Comparison of ENCODE assay signal across 26 mouse cellular contexts in the genomic region with DNA sequence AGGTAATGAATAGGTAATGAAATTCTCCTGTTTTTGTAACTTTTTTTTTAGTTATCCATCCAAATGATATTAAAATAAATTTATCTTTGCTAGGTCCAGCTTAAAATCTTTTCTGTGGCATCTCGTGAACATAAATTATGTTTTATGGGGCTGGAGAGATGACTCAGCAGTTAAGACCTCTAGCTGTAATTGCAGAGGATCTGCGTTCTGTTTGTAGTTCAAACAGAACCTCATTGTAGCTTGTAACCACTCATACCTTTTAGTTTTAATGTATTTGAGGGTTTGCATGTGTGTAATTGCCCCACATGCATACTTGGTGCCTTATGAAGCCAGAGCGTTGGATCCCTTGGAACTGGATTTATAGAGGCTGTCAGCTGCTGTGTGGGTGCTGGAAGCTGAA. TPM values are rescaled to one million over a fixed set of nuclear protein-coding genes. Genes with fewer than 3 reads are reported as not detected.
DNase-seq lines count a peak whose midpoint lies in the region; ATAC-seq and TF ChIP-seq lines count a peak whose summit lies in the region.
"Had no signal": no experiment of that assay in that cellular context is flagged by ENCODE, and none has a peak within 500 bp of the region (broad histone marks: within the 10 kb centered on the region; RNA-seq: fewer than 3 reads in every experiment).

No protein-coding gene starts in this region.

- no peaks in the 10 kb centered on the region for H3K27me3 ChIP-seq in kidney, adult 2 months (replicated peaks; ENCODE audit: control insufficient read depth, insufficient read depth, low read length)
- no peaks in the 10 kb centered on the region for H3K27me3 ChIP-seq in kidney, embryonic 15.5 days
- no peaks in the 10 kb centered on the region for H3K27me3 ChIP-seq in ES-Bruce4 (ENCODE audit: control insufficient read depth, insufficient read depth, low read length, poor library complexity, severe bottlenecking)
- no peaks in the 10 kb centered on the region for H3K27me3 ChIP-seq in midbrain, embryonic 11.5 days (ENCODE audit: control insufficient read depth, insufficient read depth, low read length)
- H3K27me3 ChIP-seq: heart, embryonic 12.5 days; heart, embryonic 15.5 days; hindbrain, embryonic 13.5 days had no signal

- WGBS in kidney, adult 2 months, result 58% methylated on average over 3 of the region's 3 CpGs
- 68% methylated on average over 3 of the region's 3 CpGs for WGBS in kidney, embryonic 15.5 days
- WGBS in midbrain, embryonic 11.5 days, result 94% methylated on average over 3 of the region's 3 CpGs

- no peak overlapping the region for H3K9ac ChIP-seq in kidney, embryonic 15.5 days
- H3K9ac ChIP-seq in ES-Bruce4 (ENCODE audit: low read depth, poor library complexity, severe bottlenecking), result no peak overlapping the region
- no peak overlapping the region for H3K9ac ChIP-seq in midbrain, embryonic 11.5 days (ENCODE audit: low read length)
- H3K9ac ChIP-seq: forebrain, postnatal 0 days; heart, embryonic 12.5 days; heart, embryonic 15.5 days; hindbrain, embryonic 13.5 days had no signal

- no peak overlapping the region for H3K4me3 ChIP-seq in kidney, adult 2 months (ENCODE audit: insufficient read depth, low read depth, low read length)
- no peak overlapping the region for H3K4me3 ChIP-seq in kidney, embryonic 15.5 days (replicated peaks)
- no peak overlapping the region for H3K4me3 ChIP-seq in ES-Bruce4 (ENCODE audit: low read depth, low read length)
- no peak overlapping the region for H3K4me3 ChIP-seq in midbrain, embryonic 11.5 days (ENCODE audit: low read depth, low read length)
- H3K4me3 ChIP-seq: gastrocnemius, adult 2 months; heart, embryonic 12.5 days; heart, embryonic 15.5 days; hindbrain, embryonic 10.5 days; hindbrain, embryonic 13.5 days had no signal

- no peak for TF ChIP-seq EP300 in ES-Bruce4 (IDR thresholded peaks at IDR 0.05; ENCODE audit: insufficient read depth, low read depth, low read length)

- TF ChIP-seq POLR2A in kidney, adult 2 months (IDR thresholded peaks at IDR 0.05; ENCODE audit: low read depth, low read length), result no peak
- TF ChIP-seq POLR2A in ES-Bruce4 (IDR thresholded peaks at IDR 0.05; ENCODE audit: insufficient read depth, low read length), result no peak

- TF ChIP-seq CTCF in kidney, adult 2 months (conservative IDR thresholded peaks at IDR 0.05; ENCODE audit: insufficient read depth, insufficient read length, low read depth, low read length), result no peak
- no peak for TF ChIP-seq CTCF in ES-Bruce4 (IDR thresholded peaks at IDR 0.05; ENCODE audit: low read depth, low read length)

- no peak overlapping the region for H3K27ac ChIP-seq in kidney, adult 2 months (ENCODE audit: insufficient read depth, low read depth, low read length)
- no peak overlapping the region for H3K27ac ChIP-seq in kidney, embryonic 15.5 days
- H3K27ac ChIP-seq in ES-Bruce4 (ENCODE audit: insufficient read depth, low read length), result peak overlapping the region; percentile 19; the same call in 1 of the 2 replicates
- H3K27ac ChIP-seq in midbrain, embryonic 11.5 days (ENCODE audit: low read depth, low read length), result no peak overlapping the region
- H3K27ac ChIP-seq: gastrocnemius, adult 2 months; heart, embryonic 15.5 days; hindbrain, embryonic 10.5 days; hindbrain, embryonic 13.5 days had no signal

- no peaks in the 10 kb centered on the region for H3K9me3 ChIP-seq in kidney, embryonic 15.5 days (replicated peaks)
- H3K9me3 ChIP-seq in ES-Bruce4 (replicated peaks; ENCODE audit: control insufficient read depth, insufficient read depth, low read length, poor library complexity, severe bottlenecking), result no peaks in the 10 kb centered on the region
- H3K9me3 ChIP-seq in midbrain, embryonic 11.5 days (ENCODE audit: control insufficient read depth, low read length), result no peaks in the 10 kb centered on the region
- H3K9me3 ChIP-seq: heart, embryonic 12.5 days; heart, embryonic 15.5 days; hindbrain, embryonic 10.5 days; hindbrain, embryonic 13.5 days had no signal

- no peaks in the 10 kb centered on the region for H3K4me1 ChIP-seq in kidney, adult 2 months (ENCODE audit: control insufficient read depth, insufficient read depth, low read length)
- H3K4me1 ChIP-seq in kidney, embryonic 15.5 days, result no peaks in the 10 kb centered on the region
- no peaks in the 10 kb centered on the region for H3K4me1 ChIP-seq in ES-Bruce4 (ENCODE audit: control insufficient read depth, insufficient read depth, low read length)
- no peaks in the 10 kb centered on the region for H3K4me1 ChIP-seq in midbrain, embryonic 11.5 days (ENCODE audit: control insufficient read depth, insufficient read depth, low read length)
- H3K4me1 ChIP-seq: heart, embryonic 12.5 days; heart, embryonic 15.5 days; hindbrain, embryonic 10.5 days; hindbrain, embryonic 13.5 days had no signal

- ATAC-seq in kidney, embryonic 15.5 days (replicated peaks; ENCODE audit: low FRiP score), result no peak
- ATAC-seq in erythroblast, adult 5-6 weeks (replicated peaks; ENCODE audit: low FRiP score, poor library complexity, severe bottlenecking), result peak; percentile 50; the same call in 1 of the 2 replicates
- no peak for ATAC-seq in midbrain, embryonic 11.5 days (ENCODE audit: low FRiP score)
- ATAC-seq: activated CD4-positive, CD25-positive, alpha-beta regulatory T cell, adult 4 months; forebrain, embryonic 14.5 days; forebrain, postnatal 0 days; hindbrain, embryonic 16.5 days; intestine, embryonic 16.5 days had no signal

- H3K4me2 ChIP-seq in kidney, embryonic 15.5 days, result no peak overlapping the region
- H3K4me2 ChIP-seq in midbrain, embryonic 11.5 days, result no peak overlapping the region
- H3K4me2 ChIP-seq: heart, embryonic 12.5 days; heart, embryonic 15.5 days; hindbrain, embryonic 13.5 days had no signal

- peaks cover 21% of the 10 kb centered on the region for H3K36me3 ChIP-seq in kidney, adult 2 months (ENCODE audit: control insufficient read depth, insufficient read depth, low read length)
- peaks cover 84% of the 10 kb centered on the region for H3K36me3 ChIP-seq in kidney, embryonic 15.5 days
- peaks cover 64% of the 10 kb centered on the region for H3K36me3 ChIP-seq in ES-Bruce4 (ENCODE audit: control insufficient read depth, insufficient read depth, low read length, poor library complexity, severe bottlenecking)
- H3K36me3 ChIP-seq in midbrain, embryonic 11.5 days (ENCODE audit: control insufficient read depth, insufficient read depth, low read length), result peaks cover 20% of the 10 kb centered on the region

- DNase-seq in kidney, adult 2 months, result peak; percentile 2
- no peak for DNase-seq in midbrain, embryonic 11.5 days (ENCODE audit: low spot score, missing footprints)
- DNase-seq in gastrocnemius, postnatal 10 days, result no peak
- DNase-seq: adrenal gland, postnatal 10 days; cerebellum, adult 11-12 months; cerebellum, adult 8-10 months; cerebellum, postnatal 10 days; cerebellum, postnatal 36 days; forebrain, postnatal 0 days; gastrocnemius, adult 2 months; gastrocnemius, postnatal 25 days; heart, adult 18-20 months; heart, postnatal 10 days; heart, postnatal 36 days; kidney, adult 18-20 months had no signal

RNA-seq across cellular contexts. Expression of a gene that starts 36.1 kb away (rescaled TPM):
- polyA plus RNA-seq in kidney, adult 2 months (2012; rRNA removed), result 11.4 and 12.0 TPM in 2 replicates
- polyA plus RNA-seq in kidney, embryonic 15.5 days (2015; fragmentation: Nextera tagmentation; extraction: Ambion mirVana), result 10.9 and 11.9 TPM in 2 replicates
- polyA plus RNA-seq in ES-Bruce4 (2011; ENCODE audit: insufficient read depth, insufficient read length, low read depth, missing spikeins), result 52.5 and 53.6 TPM in 2 replicates
- total RNA-seq in erythroblast, adult 5-6 weeks (2015; ENCODE audit: low replicate concordance), result 181 and 207 TPM in 2 replicates
- 263 and 302 TPM in 2 replicates for total RNA-seq in erythroblast, adult 5-6 weeks (2017; ENCODE audit: low replicate concordance)
- polyA plus RNA-seq in midbrain, embryonic 11.5 days (2014; fragmentation: Nextera tagmentation; extraction: Ambion mirVana), result 11.1 and 12.1 TPM in 2 replicates
- total RNA-seq in gastrocnemius, postnatal 10 days (2021), result 10 to 100 TPM; 16.6 to 25.1 TPM

RNA-seq across cellular contexts. Expression of a gene that starts 45.9 kb away (rescaled TPM):
- 11.8 and 13.0 TPM in 2 replicates for polyA plus RNA-seq in kidney, adult 2 months (2012; rRNA removed)
- polyA plus RNA-seq in kidney, embryonic 15.5 days (2015; fragmentation: Nextera tagmentation; extraction: Ambion mirVana), result 66.6 and 72.8 TPM in 2 replicates
- polyA plus RNA-seq in ES-Bruce4 (2011; ENCODE audit: insufficient read depth, insufficient read length, low read depth, missing spikeins), result 55.8 and 57.5 TPM in 2 replicates
- total RNA-seq in erythroblast, adult 5-6 weeks (2015; ENCODE audit: low replicate concordance), result 30.6 and 34.9 TPM in 2 replicates
- 19.5 and 24.0 TPM in 2 replicates for total RNA-seq in erythroblast, adult 5-6 weeks (2017; ENCODE audit: low replicate concordance)
- 78.4 and 80.5 TPM in 2 replicates for polyA plus RNA-seq in midbrain, embryonic 11.5 days (2014; fragmentation: Nextera tagmentation; extraction: Ambion mirVana)
- total RNA-seq in gastrocnemius, postnatal 10 days (2021), result 10 to 100 TPM; 23.7 to 26.2 TPM
